15 mouse cellular contexts compared by ENCODE assay signal in the genomic region with DNA sequence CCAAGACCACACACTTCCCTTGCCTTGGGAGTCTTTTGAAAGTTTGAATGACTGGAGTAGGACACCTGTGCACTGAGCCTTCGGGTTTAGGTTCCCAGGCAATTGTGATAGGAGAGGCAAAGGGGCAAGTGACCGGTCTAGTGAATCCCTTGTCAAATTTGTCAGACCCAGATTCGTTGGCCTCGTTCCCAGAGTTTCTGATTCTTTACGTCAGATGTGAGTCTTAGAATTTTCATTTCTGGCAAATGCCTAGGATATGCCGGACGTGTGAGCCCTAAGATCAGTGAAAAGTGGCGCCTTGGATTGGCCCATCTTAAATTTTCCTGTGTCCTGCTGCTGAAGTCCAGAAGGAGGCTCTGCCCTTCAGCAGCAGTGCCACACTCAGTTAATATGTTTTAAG.
DNase-seq lines count a peak whose midpoint lies in the region; ATAC-seq and TF ChIP-seq lines count a peak whose summit lies in the region.
"Had no signal": no experiment of that assay in that cellular context is flagged by ENCODE, and none has a peak within 500 bp of the region (broad histone marks: within the 10 kb centered on the region; RNA-seq: fewer than 3 reads in every experiment).

No protein-coding gene starts in this region.

- no peak overlapping the region for H3K9ac ChIP-seq in kidney, embryonic 16.5 days (replicated peaks; ENCODE audit: low read length)
- H3K9ac ChIP-seq in stomach, embryonic 14.5 days (replicated peaks; ENCODE audit: low read depth, low read length) = no peak overlapping the region
- H3K9ac ChIP-seq: midbrain, embryonic 13.5 days; neural tube, embryonic 13.5 days had no signal

- DNase-seq in gastrocnemius, adult 2 months = no peak
- DNase-seq in gastrocnemius, adult 8-10 months (ENCODE audit: low spot score in 2 of 2) = no peak
- no peak for DNase-seq in kidney, postnatal 4 days
- peak; percentile 45 for DNase-seq in retina, postnatal 1 day
- DNase-seq in retina, embryonic 14.5 days (ENCODE audit: low spot score) = no peak
- no peak for DNase-seq in gastrocnemius, postnatal 10 days
- DNase-seq: B cell, adult 2 months; cerebellum, adult 11-12 months; right cerebral cortex, adult 18-20 months had no signal

- WGBS in kidney, embryonic 16.5 days = 76% methylated on average over 8 of the region's 8 CpGs
- WGBS in stomach, embryonic 14.5 days = 65% methylated on average over 8 of the region's 8 CpGs

- H3K36me3 ChIP-seq in kidney, embryonic 16.5 days (ENCODE audit: insufficient read depth, low read length) = no peaks in the 10 kb centered on the region
- no peaks in the 10 kb centered on the region for H3K36me3 ChIP-seq in stomach, embryonic 14.5 days (ENCODE audit: control insufficient read depth, insufficient read depth, low read length)
- H3K36me3 ChIP-seq: midbrain, embryonic 13.5 days; neural tube, embryonic 13.5 days had no signal

- ATAC-seq in kidney, embryonic 16.5 days (ENCODE audit: low FRiP score, low TSS enrichment) = peak; percentile 22; the same call in 1 of the 2 replicates
- no peak for ATAC-seq in stomach, embryonic 14.5 days (ENCODE audit: insufficient number of reproducible peaks, insufficient read depth, low FRiP score, low read depth)
- ATAC-seq: midbrain, embryonic 13.5 days had no signal

- peak overlapping the region; percentile 70 for H3K27ac ChIP-seq in gastrocnemius, adult 2 months
- H3K27ac ChIP-seq in kidney, embryonic 16.5 days (ENCODE audit: low read length) = peak overlapping the region; percentile 58; the same call in 1 of the 2 replicates
- H3K27ac ChIP-seq in stomach, embryonic 14.5 days (ENCODE audit: low read length) = peak overlapping the region; percentile 63; the same call in 1 of the 2 replicates
- H3K27ac ChIP-seq: midbrain, embryonic 13.5 days had no signal

- H3K4me2 ChIP-seq in kidney, embryonic 16.5 days (replicated peaks; ENCODE audit: low read depth, low read length) = no peak overlapping the region
- H3K4me2 ChIP-seq in stomach, embryonic 14.5 days (replicated peaks; ENCODE audit: low read depth, low read length) = no peak overlapping the region
- H3K4me2 ChIP-seq: midbrain, embryonic 13.5 days; neural tube, embryonic 13.5 days had no signal

- H3K27me3 ChIP-seq in kidney, embryonic 16.5 days (ENCODE audit: insufficient read depth, low read length) = no peaks in the 10 kb centered on the region
- H3K27me3 ChIP-seq in stomach, embryonic 14.5 days (ENCODE audit: control insufficient read depth, insufficient read depth, low read length) = no peaks in the 10 kb centered on the region
- H3K27me3 ChIP-seq: midbrain, embryonic 13.5 days; neural tube, embryonic 13.5 days had no signal

- intact Hi-C loops in gastrocnemius, adult 2 months (cut with DNase I) = no loop called here

- H3K9me3 ChIP-seq in kidney, embryonic 16.5 days (ENCODE audit: low read length) = no peaks in the 10 kb centered on the region
- H3K9me3 ChIP-seq in stomach, embryonic 14.5 days (ENCODE audit: control insufficient read depth, low read depth, low read length) = no peaks in the 10 kb centered on the region
- H3K9me3 ChIP-seq: G1E; midbrain, embryonic 13.5 days; neural tube, embryonic 13.5 days had no signal

- no peak overlapping the region for H3K4me3 ChIP-seq in gastrocnemius, adult 2 months
- H3K4me3 ChIP-seq in kidney, embryonic 16.5 days (ENCODE audit: low read length) = no peak overlapping the region
- H3K4me3 ChIP-seq in stomach, embryonic 14.5 days (ENCODE audit: low read depth, low read length) = no peak overlapping the region
- H3K4me3 ChIP-seq: layer of hippocampus, adult 2 months; midbrain, embryonic 13.5 days; neural tube, embryonic 13.5 days had no signal

- peaks cover 22% of the 10 kb centered on the region for H3K4me1 ChIP-seq in kidney, embryonic 16.5 days (ENCODE audit: insufficient read depth, low read length)
- peaks cover 24% of the 10 kb centered on the region for H3K4me1 ChIP-seq in stomach, embryonic 14.5 days (ENCODE audit: control insufficient read depth, insufficient read depth, low read length)

- TF ChIP-seq CTCF in gastrocnemius, adult 2 months (IDR thresholded peaks at IDR 0.05) = no peak
